Mouse (Mus musculus) embryonic facial prominence, embryonic 12.5 days (tissue): ENCODE measurements at regions not wholly inside any gene's neighbourhood (a gene's known extent, or its start where the extent isn't known, plus 50 kb on each side); places are given as distances from the start of the nearest gene placed in this dataset.

Source experiments
- ATAC-seq: fragments of 200-750 bp; cut with Nextera tagmentation; 2 replicates; pipeline ENCODE4 v1.8.0; 2017; ENCODE audit not compliant: insufficient number of reproducible peaks, insufficient read depth, low FRiP score, low TSS enrichment
- H3K27ac ChIP-seq: fragments of 300-500 bp; sonication (generic); 2 replicates; pipeline ENCODE4 v1.5.1; 2016; ENCODE audit warnings: mild to moderate bottlenecking
- H3K27me3 ChIP-seq: fragments of 300-500 bp; sonication (generic); 2 replicates; pipeline ENCODE4 v1.6.1; 2016; ENCODE audit warnings: mild to moderate bottlenecking, moderate library complexity
- H3K36me3 ChIP-seq: fragments of 300-500 bp; sonication (generic); 2 replicates; pipeline ENCODE4 v1.6.1; 2016; ENCODE audit warnings: mild to moderate bottlenecking
- H3K4me1 ChIP-seq: fragments of 300-500 bp; sonication (generic); 2 replicates; pipeline ENCODE4 v1.6.1; 2016
- H3K4me2 ChIP-seq: fragments of 300-500 bp; sonication (generic); replicated peaks from 2 replicates; pipeline ENCODE4 v1.6.1; 2016; ENCODE audit warnings: mild to moderate bottlenecking, moderate library complexity
- H3K4me3 ChIP-seq: fragments of 300-500 bp; sonication (generic); 2 replicates; pipeline ENCODE4 v1.5.1; 2016; ENCODE audit warnings: mild to moderate bottlenecking
- H3K9ac ChIP-seq: fragments of 300-500 bp; sonication (generic); 2 replicates; pipeline ENCODE4 v1.6.1; 2016; ENCODE audit warnings: mild to moderate bottlenecking, moderate library complexity
- H3K9me3 ChIP-seq: fragments of 300-500 bp; sonication (generic); 2 replicates; pipeline ENCODE4 v1.6.1; 2016; ENCODE audit warnings: mild to moderate bottlenecking, moderate library complexity
- WGBS: fragments of 180-500 bp; shearing (Covaris S2); methylation state at CpG from one replicate; pipeline ENCODE4 v1.1.7; 2016; 5-methylcytosine and 5-hydroxymethylcytosine counted together

GRCm38 (mm10) chr3:39966390-39966789 lies 564.7 kb upstream of the Intu start:
- H3K9me3 ChIP-seq: no peaks in the 10 kb centered on the region
- no peak overlapping the region for H3K4me2 ChIP-seq
- WGBS: 90% methylated on average over 2 of the region's 2 CpGs

GRCm38 (mm10) chr3:39976937-39977336 lies 554.1 kb upstream of the Intu start:
- ATAC-seq: no peak
- H3K9ac ChIP-seq: no peak overlapping the region
- H3K4me1 ChIP-seq: peaks cover 3% of the 10 kb centered on the region
- H3K9me3 ChIP-seq: no peaks in the 10 kb centered on the region
- H3K27ac ChIP-seq: no peak overlapping the region
- H3K36me3 ChIP-seq: no peaks in the 10 kb centered on the region
- no peak overlapping the region for H3K4me3 ChIP-seq
- H3K4me2 ChIP-seq: no peak overlapping the region
- H3K27me3 ChIP-seq: no peaks in the 10 kb centered on the region
- 94% methylated on average over 2 of the region's 2 CpGs for WGBS

More at GRCm38 (mm10) chr3:39966390-39966789, 564.7 kb upstream of the Intu start:
- no peak overlapping the region for H3K4me3 ChIP-seq
- H3K4me1 ChIP-seq: 0 out of 2 replicates have a peak, but pooled peaks cover 5% of the 10 kb centered on the region
- H3K27me3 ChIP-seq: no peaks in the 10 kb centered on the region
- no peak overlapping the region for H3K27ac ChIP-seq
- H3K36me3 ChIP-seq: no peaks in the 10 kb centered on the region
- ATAC-seq: no peak
- H3K9ac ChIP-seq: no peak overlapping the region

GRCm38 (mm10) chr3:39978916-39979679 lies 552.0 kb upstream of the Intu start:
- 20% methylated on average over 3 of the region's 3 CpGs for WGBS
- H3K27me3 ChIP-seq: no peaks in the 10 kb centered on the region
- no peak for ATAC-seq
- H3K9me3 ChIP-seq: no peaks in the 10 kb centered on the region
- H3K27ac ChIP-seq: no peak overlapping the region
- no peak overlapping the region for H3K4me3 ChIP-seq
- H3K4me1 ChIP-seq: peaks cover 3% of the 10 kb centered on the region
- H3K36me3 ChIP-seq: no peaks in the 10 kb centered on the region
- H3K4me2 ChIP-seq: no peak overlapping the region
- H3K9ac ChIP-seq: no peak overlapping the region

GRCm38 (mm10) chr3:39982656-39983055 lies 548.4 kb upstream of the Intu start:
- Histone ChIP-seq H3K4me3 (no peak overlapping the region), H3K4me2 (no peak overlapping the region), H3K27ac (no peak overlapping the region), H3K27me3 (no peaks in the 10 kb centered on the region), H3K9me3 (no peaks in the 10 kb centered on the region), H3K36me3 (no peaks in the 10 kb centered on the region), H3K4me1 (peaks cover 3% of the 10 kb centered on the region), H3K9ac (no peak overlapping the region)
- ATAC-seq: no peak

GRCm38 (mm10) chr3:39987710-39988109 lies 543.4 kb upstream of the Intu start:
- WGBS: 76% methylated on average over 1 of the region's 1 CpGs

GRCm38 (mm10) chr3:39998628-39999027 lies 532.5 kb upstream of the Intu start:
- Histone ChIP-seq H3K9me3 (no peaks in the 10 kb centered on the region), H3K27me3 (no peaks in the 10 kb centered on the region), H3K27ac (no peak overlapping the region), H3K4me1 (no peaks in the 10 kb centered on the region), H3K9ac (no peak overlapping the region), H3K4me3 (no peak overlapping the region), H3K36me3 (no peaks in the 10 kb centered on the region), H3K4me2 (no peak overlapping the region)
- ATAC-seq: no peak
- 38% methylated on average over 5 of the region's 5 CpGs for WGBS

More at GRCm38 (mm10) chr3:39987710-39988109, 543.4 kb upstream of the Intu start:
- H3K4me1 ChIP-seq: no peaks in the 10 kb centered on the region
- no peaks in the 10 kb centered on the region for H3K36me3 ChIP-seq
- H3K9ac ChIP-seq: no peak overlapping the region
- H3K4me2 ChIP-seq: no peak overlapping the region
- no peak overlapping the region for H3K4me3 ChIP-seq
- H3K27ac ChIP-seq: no peak overlapping the region
- ATAC-seq: no peak
- 0 out of 2 replicates have a peak, but pooled peaks cover 5% of the 10 kb centered on the region for H3K9me3 ChIP-seq
- H3K27me3 ChIP-seq: no peaks in the 10 kb centered on the region

- 82% methylated on average over 1 of the region's 1 CpGs for WGBS
- H3K27me3 ChIP-seq: no peaks in the 10 kb centered on the region
Observed at GRCm38 (mm10) chr3:39999846-40000245, 531.2 kb upstream of the Intu start.

GRCm38 (mm10) chr3:40002838-40003237 lies 528.2 kb upstream of the Intu start:
- Histone ChIP-seq H3K27ac (no peak overlapping the region), H3K4me1 (no peaks in the 10 kb centered on the region), H3K36me3 (no peaks in the 10 kb centered on the region), H3K9ac (no peak overlapping the region), H3K27me3 (no peaks in the 10 kb centered on the region), H3K4me2 (no peak overlapping the region), H3K4me3 (no peak overlapping the region), H3K9me3 (no peaks in the 10 kb centered on the region)
- ATAC-seq: no peak
- WGBS: 90% methylated on average over 3 of the region's 3 CpGs

More at GRCm38 (mm10) chr3:39999846-40000245, 531.2 kb upstream of the Intu start:
- no peak for ATAC-seq
- Histone ChIP-seq H3K9ac (no peak overlapping the region), H3K4me2 (no peak overlapping the region), H3K27ac (no peak overlapping the region), H3K9me3 (no peaks in the 10 kb centered on the region), H3K4me3 (no peak overlapping the region), H3K36me3 (no peaks in the 10 kb centered on the region), H3K4me1 (no peaks in the 10 kb centered on the region)

- 80% methylated on average over 5 of the region's 5 CpGs for WGBS
- no peak for ATAC-seq
- no peaks in the 10 kb centered on the region for H3K27me3 ChIP-seq
- no peak overlapping the region for H3K27ac ChIP-seq
- no peak overlapping the region for H3K4me3 ChIP-seq
- H3K36me3 ChIP-seq: no peaks in the 10 kb centered on the region
- H3K9me3 ChIP-seq: no peaks in the 10 kb centered on the region
- no peaks in the 10 kb centered on the region for H3K4me1 ChIP-seq
- no peak overlapping the region for H3K9ac ChIP-seq
- H3K4me2 ChIP-seq: no peak overlapping the region
Observed at GRCm38 (mm10) chr3:40010051-40010450, 521.0 kb upstream of the Intu start.

GRCm38 (mm10) chr3:40021682-40022081 lies 509.4 kb upstream of the Intu start:
- Histone ChIP-seq H3K9ac (no peak overlapping the region), H3K4me3 (no peak overlapping the region), H3K9me3 (no peaks in the 10 kb centered on the region), H3K4me1 (peaks cover 8% of the 10 kb centered on the region; the same call in 1 of the 2 replicates), H3K4me2 (no peak overlapping the region), H3K36me3 (no peaks in the 10 kb centered on the region), H3K27ac (peak overlapping the region; percentile 73), H3K27me3 (no peaks in the 10 kb centered on the region)
- no peak for ATAC-seq
- WGBS: 12% methylated on average over 2 of the region's 2 CpGs

- no peaks in the 10 kb centered on the region for H3K9me3 ChIP-seq
- H3K4me2 ChIP-seq: no peak overlapping the region
- H3K27ac ChIP-seq: no peak overlapping the region
- no peak overlapping the region for H3K9ac ChIP-seq
- 0 out of 2 replicates have a peak, but pooled peaks cover 3% of the 10 kb centered on the region for H3K4me1 ChIP-seq
- no peaks in the 10 kb centered on the region for H3K27me3 ChIP-seq
- H3K36me3 ChIP-seq: no peaks in the 10 kb centered on the region
- H3K4me3 ChIP-seq: no peak overlapping the region
- no peak for ATAC-seq
Observed at GRCm38 (mm10) chr3:40027713-40028112, 503.4 kb upstream of the Intu start.

GRCm38 (mm10) chr3:40036177-40036576 lies 494.9 kb upstream of the Intu start:
- no peaks in the 10 kb centered on the region for H3K36me3 ChIP-seq
- H3K27ac ChIP-seq: no peak overlapping the region
- no peaks in the 10 kb centered on the region for H3K4me1 ChIP-seq
- 50% methylated on average over 2 of the region's 2 CpGs for WGBS
- H3K9me3 ChIP-seq: no peaks in the 10 kb centered on the region
- H3K27me3 ChIP-seq: no peaks in the 10 kb centered on the region
- H3K9ac ChIP-seq: no peak overlapping the region
- H3K4me3 ChIP-seq: no peak overlapping the region
- H3K4me2 ChIP-seq: no peak overlapping the region
- no peak for ATAC-seq
